In genomic region chr19:5016782-5017181, GRCm38 (mm10) we compare ENCODE assay signal across 8 mouse cellular contexts. TPM values are rescaled to one million over a fixed set of nuclear protein-coding genes. Genes with fewer than 3 reads are reported as not detected.
DNase-seq lines count a peak whose midpoint lies in the region; ATAC-seq and TF ChIP-seq lines count a peak whose summit lies in the region.

No protein-coding gene starts in this region.

- peak; percentile 66 to 69 for DNase-seq in right cerebral cortex, adult 2 months (ENCODE audit: low spot score in 2 of 2)
- no peak for DNase-seq in right cerebral cortex, postnatal 36 days (ENCODE audit: low spot score in 2 of 2)
- peak; percentile 64 for DNase-seq in c-Kit-positive CD71-negative TER-119-negative erythroid progenitor cells, embryonic 14.5 days (ENCODE audit: low read depth)
- peak; percentile 38 to 62 for DNase-seq in frontal cortex, postnatal 36 days (ENCODE audit: low spot score in 2 of 2)
- DNase-seq in urinary bladder, postnatal 36 days (ENCODE audit: low spot score in 2 of 2) = peak; percentile 41 to 62

- H3K9ac ChIP-seq in intestine, embryonic 15.5 days = no peak overlapping the region
- no peak overlapping the region for H3K9ac ChIP-seq in liver, embryonic 16.5 days (ENCODE audit: low read depth, low read length)

- TF ChIP-seq POLR2A in olfactory bulb, adult 2 months (IDR thresholded peaks at IDR 0.05; ENCODE audit: insufficient read depth, low read depth, low read length) = no peak

- no peaks in the 10 kb centered on the region for H3K36me3 ChIP-seq in intestine, embryonic 15.5 days
- no peaks in the 10 kb centered on the region for H3K36me3 ChIP-seq in liver, embryonic 16.5 days (ENCODE audit: control insufficient read depth, insufficient read depth)

- peak; percentile 59; the same call in 1 of the 2 replicates for ATAC-seq in intestine, embryonic 15.5 days
- ATAC-seq in liver, embryonic 16.5 days (ENCODE audit: low read depth) = no peak

- TF ChIP-seq CTCF in olfactory bulb, adult 2 months (IDR thresholded peaks at IDR 0.05; ENCODE audit: insufficient read depth, low read depth, low read length) = peak; percentile 61; the same call in 1 of the 2 replicates

- peak overlapping the region; percentile 31; the same call in 1 of the 2 replicates for H3K4me2 ChIP-seq in intestine, embryonic 15.5 days (replicated peaks)
- H3K4me2 ChIP-seq in liver, embryonic 16.5 days (ENCODE audit: low read depth, low read length) = peak overlapping the region; percentile 5; the same call in 1 of the 2 replicates

- H3K4me1 ChIP-seq in intestine, embryonic 15.5 days (replicated peaks) = peaks cover 8% of the 10 kb centered on the region; the same call in 1 of the 2 replicates
- no peaks in the 10 kb centered on the region for H3K4me1 ChIP-seq in liver, embryonic 16.5 days (ENCODE audit: control insufficient read depth, low read depth, low read length)
- H3K4me1 ChIP-seq in olfactory bulb, adult 2 months (ENCODE audit: control insufficient read depth, insufficient read depth, low read length) = peaks cover 6% of the 10 kb centered on the region

- no peak overlapping the region for H3K27ac ChIP-seq in intestine, embryonic 15.5 days
- H3K27ac ChIP-seq in liver, embryonic 16.5 days (ENCODE audit: low read length) = no peak overlapping the region
- no peak overlapping the region for H3K27ac ChIP-seq in olfactory bulb, adult 2 months (ENCODE audit: insufficient read depth, low read depth, low read length)

- no peak overlapping the region for H3K4me3 ChIP-seq in intestine, embryonic 15.5 days (replicated peaks)
- H3K4me3 ChIP-seq in liver, embryonic 16.5 days (ENCODE audit: low read depth, low read length) = no peak overlapping the region
- H3K4me3 ChIP-seq in olfactory bulb, adult 2 months (ENCODE audit: insufficient read depth, low read depth, low read length) = no peak overlapping the region

- 19% methylated on average over 12 of the region's 12 CpGs for WGBS in intestine, embryonic 15.5 days
- 18% methylated on average over 12 of the region's 12 CpGs for WGBS in liver, embryonic 16.5 days (ENCODE audit: insufficient replicate concordance)
- 20% methylated on average over 12 of the region's 12 CpGs for WGBS in olfactory bulb, adult 2 months

- no peaks in the 10 kb centered on the region for H3K9me3 ChIP-seq in intestine, embryonic 15.5 days
- H3K9me3 ChIP-seq in liver, embryonic 16.5 days (replicated peaks; ENCODE audit: control insufficient read depth, low read length) = no peaks in the 10 kb centered on the region

- H3K27me3 ChIP-seq in intestine, embryonic 15.5 days (replicated peaks) = no peaks in the 10 kb centered on the region
- H3K27me3 ChIP-seq in liver, embryonic 16.5 days (ENCODE audit: control insufficient read depth, insufficient read depth, low read depth, low read length) = peaks cover 5% of the 10 kb centered on the region

RNA-seq across cellular contexts. Expression of gene Slc29a2, which starts 6.9 kb away (rescaled TPM):
- 4.6 and 4.9 TPM in 2 replicates for polyA plus RNA-seq in intestine, embryonic 15.5 days (2015; fragmentation: Nextera tagmentation; extraction: Ambion mirVana)
- polyA plus RNA-seq in liver, embryonic 16.5 days (2015; fragmentation: Nextera tagmentation; extraction: Ambion mirVana) = 0.82 and 1.6 TPM in 2 replicates
- polyA plus RNA-seq in olfactory bulb, adult 2 months (2012; ENCODE audit: insufficient read depth, insufficient read length, low replicate concordance, missing spikeins) = not detected in 2 replicates

RNA-seq across cellular contexts. Expression of gene B4gat1, which starts 21.8 kb away (rescaled TPM):
- polyA plus RNA-seq in intestine, embryonic 15.5 days (2015; fragmentation: Nextera tagmentation; extraction: Ambion mirVana) = 36.1 and 36.2 TPM in 2 replicates
- 8.6 and 9.1 TPM in 2 replicates for polyA plus RNA-seq in liver, embryonic 16.5 days (2015; fragmentation: Nextera tagmentation; extraction: Ambion mirVana)
- polyA plus RNA-seq in olfactory bulb, adult 2 months (2012; ENCODE audit: insufficient read depth, insufficient read length, low replicate concordance, missing spikeins) = not detected in 2 replicates

RNA-seq across cellular contexts. Expression of gene AC124502.3, which starts 21.9 kb away (rescaled TPM):
- polyA plus RNA-seq in intestine, embryonic 15.5 days (2015; fragmentation: Nextera tagmentation; extraction: Ambion mirVana) = 2.4 and 2.8 TPM in 2 replicates
- polyA plus RNA-seq in liver, embryonic 16.5 days (2015; fragmentation: Nextera tagmentation; extraction: Ambion mirVana) = 0.58 TPM in 1 of 2 replicates, not detected in the other
- not detected in 2 replicates for polyA plus RNA-seq in olfactory bulb, adult 2 months (2012; ENCODE audit: insufficient read depth, insufficient read length, low replicate concordance, missing spikeins)

RNA-seq across cellular contexts. Expression of gene Brms1, which starts 24.4 kb away (rescaled TPM):
- polyA plus RNA-seq in intestine, embryonic 15.5 days (2015; fragmentation: Nextera tagmentation; extraction: Ambion mirVana) = 37.5 and 44.7 TPM in 2 replicates
- polyA plus RNA-seq in liver, embryonic 16.5 days (2015; fragmentation: Nextera tagmentation; extraction: Ambion mirVana) = 21.0 and 22.2 TPM in 2 replicates
- polyA plus RNA-seq in olfactory bulb, adult 2 months (2012; ENCODE audit: insufficient read depth, insufficient read length, low replicate concordance, missing spikeins) = not detected in 2 replicates

RNA-seq across cellular contexts. Expression of gene Npas4, which starts 26.7 kb away (rescaled TPM):
- polyA plus RNA-seq in intestine, embryonic 15.5 days (2015; fragmentation: Nextera tagmentation; extraction: Ambion mirVana) = 0.21 and 0.24 TPM in 2 replicates
- not detected in 2 replicates for polyA plus RNA-seq in liver, embryonic 16.5 days (2015; fragmentation: Nextera tagmentation; extraction: Ambion mirVana)
- polyA plus RNA-seq in olfactory bulb, adult 2 months (2012; ENCODE audit: insufficient read depth, insufficient read length, low replicate concordance, missing spikeins) = not detected in 2 replicates

Comparison
In these comparisons a context has a peak if more than half of its experiments do, and no peak if none do; other contexts are left out.
1. DNase-seq: peak in right cerebral cortex, adult 2 months (2 of 2), c-Kit-positive CD71-negative TER-119-negative erythroid progenitor cells, embryonic 14.5 days (single experiment), frontal cortex, postnatal 36 days (2 of 2) and urinary bladder, postnatal 36 days (2 of 2); none in right cerebral cortex, postnatal 36 days (0 of 2).